16 mouse cellular contexts compared by ENCODE assay signal in the genomic region with DNA sequence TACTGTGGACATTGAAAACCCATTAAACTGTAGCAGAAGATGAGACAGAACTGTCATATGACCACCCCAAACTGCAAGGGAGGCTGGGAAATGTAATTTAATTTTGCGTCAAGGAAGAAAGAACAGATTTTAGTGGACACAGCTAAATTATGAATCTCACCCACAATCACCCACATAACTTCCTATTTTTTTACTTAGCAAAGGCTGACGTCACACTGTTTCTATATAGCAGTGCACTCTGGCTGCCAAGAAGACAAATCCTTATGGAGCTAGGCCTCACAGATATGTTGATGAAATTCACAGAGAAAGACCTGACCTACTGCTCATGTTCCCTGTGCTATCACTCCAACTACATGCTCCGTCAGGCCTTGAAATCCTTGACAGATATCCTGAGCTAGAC.
"Had no signal": no experiment of that assay in that cellular context is flagged by ENCODE, and none has a peak within 500 bp of the region (broad histone marks: within the 10 kb centered on the region; RNA-seq: fewer than 3 reads in every experiment).

No protein-coding gene starts in this region.

- H3K4me3 ChIP-seq: neural tube, embryonic 12.5 days; neural tube, embryonic 13.5 days; neural tube, embryonic 15.5 days; stomach, embryonic 15.5 days had no signal

- H3K4me1 ChIP-seq: neural tube, embryonic 12.5 days; stomach, embryonic 15.5 days had no signal

- H3K27me3 ChIP-seq: neural tube, embryonic 12.5 days; neural tube, embryonic 13.5 days; neural tube, embryonic 15.5 days; stomach, embryonic 15.5 days had no signal

- H3K36me3 ChIP-seq: neural tube, embryonic 12.5 days; neural tube, embryonic 13.5 days; neural tube, embryonic 15.5 days; stomach, embryonic 15.5 days had no signal

- H3K9me3 ChIP-seq: neural tube, embryonic 12.5 days; neural tube, embryonic 13.5 days; neural tube, embryonic 15.5 days; stomach, embryonic 15.5 days had no signal

- H3K27ac ChIP-seq: neural tube, embryonic 12.5 days; neural tube, embryonic 13.5 days; neural tube, embryonic 15.5 days; stomach, embryonic 15.5 days; stomach, postnatal 0 days had no signal

- DNase-seq: retina, postnatal 1 day; right cerebral cortex, adult 18-20 months; right cerebral cortex, postnatal 14 days; right cerebral cortex, postnatal 25 days; right cerebral cortex, postnatal 4 days; spleen, adult 18-20 months; thymus, adult 18-20 months; thymus, postnatal 14 days; thymus, postnatal 25 days; thymus, postnatal 36 days; thymus, postnatal 4 days had no signal

- H3K4me2 ChIP-seq: neural tube, embryonic 12.5 days; neural tube, embryonic 13.5 days; neural tube, embryonic 15.5 days; stomach, embryonic 15.5 days had no signal

- H3K9ac ChIP-seq: neural tube, embryonic 12.5 days; neural tube, embryonic 13.5 days; neural tube, embryonic 15.5 days; stomach, embryonic 15.5 days had no signal
